Mouse (Mus musculus): ENCODE results near the gene Cd101. TPM values are rescaled to one million over a fixed set of nuclear protein-coding genes. Genes with fewer than 3 reads are reported as not detected.

Cd101 gene
- polyA plus RNA-seq, 1 experiment = 0.01 TPM

DNA sequence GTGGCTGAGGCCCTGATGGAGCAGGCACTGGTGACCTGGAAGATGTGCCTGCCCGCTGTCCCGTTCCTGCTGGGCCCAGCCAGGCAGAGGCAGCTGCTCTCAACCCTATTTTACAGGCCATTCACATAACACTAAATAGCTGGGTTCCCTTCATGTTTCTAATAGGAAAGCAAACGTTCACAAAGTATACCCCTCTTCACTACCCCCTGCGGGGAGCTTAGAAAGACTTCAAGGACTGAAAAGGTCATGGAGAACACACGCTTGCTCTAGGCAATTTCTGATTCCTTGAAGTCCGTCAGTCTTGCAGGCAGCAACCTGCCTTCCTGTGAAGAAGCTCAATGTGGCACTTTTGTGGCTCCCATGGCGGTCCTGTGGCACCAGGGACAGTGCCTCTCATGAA is 12.6 kb upstream of the Cd101 start:
- no peaks in the 10 kb centered on the region for H3K79me3 ChIP-seq (ENCODE audit: low read depth)
- TF ChIP-seq CEBPB (IDR thresholded peaks at IDR 0.05; ENCODE audit: low read depth) (no peak), MYOD1 (IDR thresholded peaks at IDR 0.05; ENCODE audit: control insufficient read depth, insufficient read length, low read depth) (no peak), MYOG (IDR thresholded peaks at IDR 0.05; ENCODE audit: control insufficient read depth, extremely low read depth, insufficient read length) (no peak), CTCF (IDR thresholded peaks at IDR 0.05; ENCODE audit: control insufficient read depth, insufficient read depth, insufficient read length) (no peak), MAX (IDR thresholded peaks at IDR 0.05) (no peak), FOSL1 (IDR thresholded peaks at IDR 0.05; ENCODE audit: insufficient read depth, low read length, poor library complexity, severe bottlenecking) (no peak)
- H3K27me3 ChIP-seq (ENCODE audit: control insufficient read depth, insufficient read depth, insufficient read length) = no peaks in the 10 kb centered on the region
- H3K4me3 ChIP-seq (ENCODE audit: insufficient read depth, poor library complexity, severe bottlenecking) = no peak overlapping the region
- no peak overlapping the region for H3ac ChIP-seq (ENCODE audit: control insufficient read depth, insufficient read length, low read depth)
- no peaks in the 10 kb centered on the region for H3K79me2 ChIP-seq (ENCODE audit: control insufficient read depth, insufficient read depth)
- peaks cover 4% of the 10 kb centered on the region for H3K36me3 ChIP-seq (ENCODE audit: control insufficient read depth, insufficient read depth)

DNA sequence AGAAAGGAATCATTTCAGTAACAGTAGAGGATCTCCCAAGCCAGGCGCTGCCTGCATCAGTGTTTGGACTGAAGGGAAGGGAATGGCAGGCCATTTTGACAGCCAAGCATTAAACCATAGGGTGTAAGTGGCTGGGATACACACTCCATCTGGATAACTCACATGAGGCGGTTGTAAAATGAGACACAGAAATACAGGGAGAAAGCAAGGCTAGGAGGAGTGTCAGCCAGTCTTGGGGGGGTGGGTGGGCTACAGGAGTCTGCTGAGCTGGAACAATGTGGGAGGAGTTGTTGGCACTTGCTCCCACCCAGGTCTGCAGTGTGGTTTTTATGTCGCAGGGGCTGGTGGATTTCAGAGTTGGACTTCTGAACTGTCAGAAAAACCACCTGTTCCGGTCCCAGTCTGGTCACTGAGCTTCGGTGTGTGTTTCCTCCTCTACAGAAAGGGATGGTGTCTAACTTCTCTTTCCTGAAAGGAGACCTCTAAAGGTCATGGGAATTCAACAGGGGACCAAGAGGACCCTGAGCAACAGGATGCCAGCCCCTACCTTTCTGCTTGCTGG is 8.7 kb upstream of the Cd101 start:
- Histone ChIP-seq H3K79me2 (ENCODE audit: control insufficient read depth, insufficient read depth) (no peaks in the 10 kb centered on the region), H3K27me3 (ENCODE audit: control insufficient read depth, insufficient read depth, insufficient read length) (no peaks in the 10 kb centered on the region), H3K79me3 (ENCODE audit: low read depth) (no peaks in the 10 kb centered on the region)

DNA sequence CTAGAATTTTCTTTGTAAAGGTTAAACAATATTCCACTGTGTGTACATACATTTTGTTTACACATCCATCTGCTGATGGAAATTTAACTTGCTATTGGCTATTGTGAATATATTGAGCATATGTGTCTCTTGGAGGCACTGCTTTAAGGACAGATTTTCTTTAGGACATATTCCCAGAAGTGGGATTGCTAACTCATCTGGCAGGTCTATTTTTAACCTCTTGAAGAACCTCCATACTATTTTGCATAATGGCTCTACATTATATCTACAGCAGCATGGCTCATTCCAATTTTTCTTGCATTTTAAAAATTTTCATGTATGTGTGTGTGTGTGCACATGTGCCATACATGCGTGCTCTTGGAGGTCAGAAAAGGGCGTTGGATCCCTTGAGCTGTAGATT is 6.6 kb upstream of the Cd101 start:
- H3K27me3 ChIP-seq (ENCODE audit: control insufficient read depth, insufficient read depth, insufficient read length) = no peaks in the 10 kb centered on the region
- TF ChIP-seq USF1 (IDR thresholded peaks at IDR 0.05; ENCODE audit: low read depth) (no peak), FOSL1 (IDR thresholded peaks at IDR 0.05; ENCODE audit: insufficient read depth, low read length, poor library complexity, severe bottlenecking) (no peak), CTCF (IDR thresholded peaks at IDR 0.05; ENCODE audit: control insufficient read depth, insufficient read depth, insufficient read length) (no peak), MYOG (IDR thresholded peaks at IDR 0.05; ENCODE audit: control insufficient read depth, extremely low read depth, insufficient read length) (no peak), MYOD1 (IDR thresholded peaks at IDR 0.05; ENCODE audit: control insufficient read depth, insufficient read length, low read depth) (no peak), MAX (IDR thresholded peaks at IDR 0.05) (no peak), CEBPB (IDR thresholded peaks at IDR 0.05; ENCODE audit: low read depth) (no peak)
- no peak overlapping the region for H3K4me3 ChIP-seq (ENCODE audit: insufficient read depth, poor library complexity, severe bottlenecking)
- no peaks in the 10 kb centered on the region for H3K79me2 ChIP-seq (ENCODE audit: control insufficient read depth, insufficient read depth)
- no peak overlapping the region for H3ac ChIP-seq (ENCODE audit: control insufficient read depth, insufficient read length, low read depth)
- H3K79me3 ChIP-seq (ENCODE audit: low read depth) = no peaks in the 10 kb centered on the region
- H3K36me3 ChIP-seq (ENCODE audit: control insufficient read depth, insufficient read depth) = no peaks in the 10 kb centered on the region

More for the DNA sequence above, 8.7 kb upstream of the Cd101 start:
- no peak overlapping the region for H3ac ChIP-seq (ENCODE audit: control insufficient read depth, insufficient read length, low read depth)
- TF ChIP-seq FOSL1 (IDR thresholded peaks at IDR 0.05; ENCODE audit: insufficient read depth, low read length, poor library complexity, severe bottlenecking) (no peak), CTCF (IDR thresholded peaks at IDR 0.05; ENCODE audit: control insufficient read depth, insufficient read depth, insufficient read length) (no peak), MAX (IDR thresholded peaks at IDR 0.05) (no peak), MYOD1 (IDR thresholded peaks at IDR 0.05; ENCODE audit: control insufficient read depth, insufficient read length, low read depth) (no peak), MYOG (IDR thresholded peaks at IDR 0.05; ENCODE audit: control insufficient read depth, extremely low read depth, insufficient read length) (no peak), USF1 (IDR thresholded peaks at IDR 0.05; ENCODE audit: low read depth) (no peak), CEBPB (IDR thresholded peaks at IDR 0.05; ENCODE audit: low read depth) (no peak)
- no peak overlapping the region for H3K4me3 ChIP-seq (ENCODE audit: insufficient read depth, poor library complexity, severe bottlenecking)
- H3K36me3 ChIP-seq (ENCODE audit: control insufficient read depth, insufficient read depth) = peaks cover 4% of the 10 kb centered on the region

DNA sequence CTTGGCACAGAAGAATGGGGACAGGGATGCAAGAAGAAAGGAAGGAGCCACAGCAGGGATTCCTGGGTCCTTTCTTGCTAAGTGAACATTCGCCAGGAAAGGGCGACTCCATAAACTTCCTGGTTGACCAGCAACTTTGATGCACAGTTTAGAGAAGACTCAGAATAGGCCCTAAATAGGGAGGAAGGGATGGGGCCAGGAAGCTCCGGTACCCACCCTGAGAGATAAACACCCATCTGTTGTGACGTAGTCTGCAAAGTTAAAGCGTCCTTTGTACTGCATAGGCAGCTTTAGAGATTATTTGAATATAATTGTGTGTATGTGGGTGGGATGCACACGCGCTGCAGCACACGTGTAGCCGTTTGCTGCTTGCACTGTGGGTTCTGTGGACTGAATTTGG is 5.2 kb upstream of the Cd101 start:
- no peaks in the 10 kb centered on the region for H3K79me3 ChIP-seq (ENCODE audit: low read depth)
- no peak overlapping the region for H3K4me3 ChIP-seq (ENCODE audit: insufficient read depth, poor library complexity, severe bottlenecking)
- no peaks in the 10 kb centered on the region for H3K27me3 ChIP-seq (ENCODE audit: control insufficient read depth, insufficient read depth, insufficient read length)
- H3K79me2 ChIP-seq (ENCODE audit: control insufficient read depth, insufficient read depth) = no peaks in the 10 kb centered on the region
- no peaks in the 10 kb centered on the region for H3K36me3 ChIP-seq (ENCODE audit: control insufficient read depth, insufficient read depth)
- TF ChIP-seq MAX (IDR thresholded peaks at IDR 0.05) (no peak), FOSL1 (IDR thresholded peaks at IDR 0.05; ENCODE audit: insufficient read depth, low read length, poor library complexity, severe bottlenecking) (no peak), USF1 (IDR thresholded peaks at IDR 0.05; ENCODE audit: low read depth) (no peak), MYOG (IDR thresholded peaks at IDR 0.05; ENCODE audit: control insufficient read depth, extremely low read depth, insufficient read length) (no peak)
- H3ac ChIP-seq (ENCODE audit: control insufficient read depth, insufficient read length, low read depth) = no peak overlapping the region

DNA sequence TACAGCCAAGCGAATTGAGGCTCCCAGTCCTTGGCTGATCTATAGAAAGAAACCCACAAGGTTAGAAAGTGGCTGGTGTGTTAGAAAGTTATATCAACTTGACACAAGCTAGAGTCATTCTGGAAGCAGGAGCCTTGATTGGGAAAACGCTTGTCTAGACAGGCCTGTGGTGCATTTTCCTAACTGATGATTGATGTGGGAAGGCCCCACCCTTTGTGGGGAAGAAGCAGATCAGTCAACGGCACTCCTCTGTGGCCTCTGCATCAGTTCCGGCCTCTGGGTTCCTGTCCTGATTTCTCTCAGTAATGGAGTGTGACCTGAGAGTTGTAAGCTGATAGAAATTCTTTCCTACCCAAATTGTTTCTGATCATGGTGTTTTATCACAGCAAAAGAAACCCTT is 4.3 kb upstream of the Cd101 start:
- H3K4me3 ChIP-seq (ENCODE audit: insufficient read depth, poor library complexity, severe bottlenecking) = no peak overlapping the region

More for the DNA sequence above, 4.3 kb upstream of the Cd101 start:
- Histone ChIP-seq H3K79me3 (ENCODE audit: low read depth) (no peaks in the 10 kb centered on the region), H3K36me3 (ENCODE audit: control insufficient read depth, insufficient read depth) (no peaks in the 10 kb centered on the region), H3K79me2 (ENCODE audit: control insufficient read depth, insufficient read depth) (no peaks in the 10 kb centered on the region), H3ac (ENCODE audit: control insufficient read depth, insufficient read length, low read depth) (no peak overlapping the region), H3K27me3 (ENCODE audit: control insufficient read depth, insufficient read depth, insufficient read length) (no peaks in the 10 kb centered on the region)
- TF ChIP-seq MYOG (IDR thresholded peaks at IDR 0.05; ENCODE audit: control insufficient read depth, extremely low read depth, insufficient read length) = no peak
- no peak for TF ChIP-seq FOSL1 (IDR thresholded peaks at IDR 0.05; ENCODE audit: insufficient read depth, low read length, poor library complexity, severe bottlenecking)
- no peak for TF ChIP-seq CTCF (IDR thresholded peaks at IDR 0.05; ENCODE audit: control insufficient read depth, insufficient read depth, insufficient read length)
- no peak for TF ChIP-seq USF1 (IDR thresholded peaks at IDR 0.05; ENCODE audit: low read depth)
- TF ChIP-seq CEBPB (IDR thresholded peaks at IDR 0.05; ENCODE audit: low read depth) = no peak
- TF ChIP-seq MYOD1 (IDR thresholded peaks at IDR 0.05; ENCODE audit: control insufficient read depth, insufficient read length, low read depth) = no peak
- TF ChIP-seq MAX (IDR thresholded peaks at IDR 0.05) = no peak
